Mouse (Mus musculus) frontal cortex, adult (tissue): ENCODE measurements around the gene Noxo1.

ENCODE experiments used
- ATAC-seq: cut with Nextera tagmentation; 2 replicates; pipeline ENCODE4 v1.9.2; 2017; ENCODE audit warnings: mild to moderate bottlenecking, moderate library complexity, mixed read lengths; ENCODE audit not compliant: low TSS enrichment

The Noxo1 gene

GRCm38 (mm10) chr17:24739926-24740325 lies 43.9 kb downstream of the Noxo1 start:
- no peak for ATAC-seq

- no peak for ATAC-seq
These were observed 46.3 kb downstream of the Noxo1 start for GRCm38 (mm10) chr17:24742307-24742706.

GRCm38 (mm10) chr17:24743896-24744295 lies 47.9 kb downstream of the Noxo1 start:
- ATAC-seq = no peak

- ATAC-seq = no peak
These were observed 48.3 kb downstream of the Noxo1 start for GRCm38 (mm10) chr17:24744381-24744780.

- peak; percentile 88 for ATAC-seq
These were observed 49.8 kb downstream of the Noxo1 start for GRCm38 (mm10) chr17:24745526-24746497.

GRCm38 (mm10) chr17:24746986-24747385 lies 51.0 kb downstream of the Noxo1 start:
- no peak for ATAC-seq
